Mouse (Mus musculus): ENCODE measurements around the gene Calb2.

Calb2 gene

DNA sequence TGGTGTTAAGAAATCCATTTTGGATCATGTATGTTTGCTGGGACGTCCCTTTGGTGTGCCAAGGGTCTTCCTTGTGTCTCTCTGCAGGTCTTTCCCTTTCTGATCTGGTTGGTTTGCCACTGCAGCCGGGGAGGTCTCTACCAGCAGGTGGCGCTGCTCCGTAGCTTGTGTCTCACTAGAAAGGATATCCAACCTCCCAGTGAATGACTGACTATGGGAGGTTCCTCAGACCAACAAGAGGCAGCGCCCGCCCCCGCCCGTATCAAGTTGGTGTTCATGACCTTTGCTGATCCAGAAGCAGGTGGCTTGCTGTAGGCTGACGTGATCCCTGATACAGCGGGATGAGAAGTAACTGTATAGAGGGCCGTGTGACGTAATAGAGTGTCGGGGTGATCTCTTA, 37.5 kb downstream of the Calb2 start:
- peak; percentile 37 to 79 for DNase-seq (ENCODE audit: low spot score in 2 of 2)

DNA sequence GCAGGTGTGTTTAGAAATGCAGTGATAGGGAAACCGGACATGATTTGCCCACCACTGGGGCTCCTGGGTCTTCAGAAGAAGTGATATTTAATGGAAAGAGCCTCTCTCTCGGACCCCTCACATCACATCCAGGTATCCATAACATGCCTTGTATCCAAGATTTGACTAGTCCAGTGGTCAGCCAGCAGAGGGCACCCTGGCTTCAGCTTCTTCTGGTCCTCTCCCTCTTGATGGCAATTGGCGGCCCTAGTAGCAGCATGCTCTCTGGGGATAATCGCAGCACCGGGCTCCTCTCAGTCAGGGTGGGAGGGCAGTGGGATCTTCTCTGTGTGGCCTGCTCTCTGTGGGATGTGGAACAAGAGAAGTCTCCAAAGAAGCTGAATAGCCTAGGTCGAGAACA, 48.3 kb downstream of the Calb2 start:
- DNase-seq (ENCODE audit: low spot score in 2 of 2) = no peak

DNA sequence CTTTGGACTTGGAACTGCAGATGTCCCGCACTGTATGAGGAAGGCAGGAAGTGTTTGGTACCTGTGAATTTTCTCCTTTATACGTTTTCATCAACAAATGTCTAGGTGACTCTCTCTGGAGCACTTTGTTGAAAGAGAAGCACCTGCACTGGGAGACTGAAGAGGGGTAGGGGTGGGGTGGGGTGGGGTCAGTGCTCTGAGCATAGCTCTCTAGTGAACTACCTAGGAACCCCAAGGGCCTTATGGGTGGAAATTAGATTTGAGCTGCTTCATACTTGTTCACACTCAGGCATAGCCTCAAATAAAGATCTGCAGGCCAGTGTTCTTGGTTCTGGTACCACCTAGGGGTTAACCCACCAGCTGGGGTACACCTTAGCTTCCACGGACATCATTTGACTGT, 65.4 kb downstream of the Calb2 start, which contains the start of gene Gm17720:
Gene Gm17720 (minus strand): TSS at position 101 of the 400 bp plus-strand sequence.
- no peak for DNase-seq (ENCODE audit: low spot score in 2 of 2)

DNA sequence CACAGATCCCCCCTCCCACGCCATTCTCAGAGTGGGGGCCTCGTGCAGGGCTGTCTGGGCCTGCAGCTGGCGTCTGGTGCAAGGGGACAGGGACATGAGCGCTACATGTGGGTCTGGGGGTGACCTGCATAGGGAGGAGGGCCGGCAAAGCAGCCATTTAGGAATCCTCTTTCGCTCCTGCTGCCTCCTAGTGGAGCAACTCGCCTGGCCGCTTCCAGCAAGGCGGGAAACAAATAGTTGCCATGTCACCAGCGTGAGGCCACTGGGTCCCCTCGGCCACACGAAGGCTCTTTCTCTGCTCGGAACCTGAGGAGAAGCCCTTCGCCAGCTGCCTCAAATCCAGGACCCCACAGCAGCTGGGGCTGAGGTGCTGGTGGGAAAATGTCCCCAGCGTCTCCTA, 66.3 kb downstream of the Calb2 start:
- no peak for DNase-seq (ENCODE audit: low spot score in 2 of 2)

DNA sequence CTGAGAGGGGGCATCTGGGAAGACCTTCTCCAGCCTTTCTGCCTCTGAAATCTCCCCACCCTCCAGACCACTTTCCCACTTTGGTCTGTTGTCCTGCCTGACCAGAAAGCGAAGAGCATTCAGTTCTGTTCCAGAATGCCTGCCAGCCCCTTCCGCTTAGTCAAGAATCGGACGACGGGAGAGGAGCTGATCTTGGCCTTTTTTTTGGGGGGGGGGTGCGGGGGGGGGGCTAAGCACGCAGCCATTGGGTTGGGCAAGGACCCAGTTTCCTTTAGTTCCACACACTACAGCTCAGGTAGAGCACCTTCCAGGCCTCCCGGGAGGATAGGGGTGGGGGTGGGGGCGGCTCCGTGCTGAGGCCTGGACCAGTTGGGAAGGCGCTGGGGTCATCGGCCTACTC, 67.1 kb downstream of the Calb2 start, which contains the start of gene Gm21964:
Gene Gm21964 (plus strand): TSS at position 301 of the 400 bp plus-strand sequence.
- DNase-seq (ENCODE audit: low spot score in 2 of 2) = no peak

DNA sequence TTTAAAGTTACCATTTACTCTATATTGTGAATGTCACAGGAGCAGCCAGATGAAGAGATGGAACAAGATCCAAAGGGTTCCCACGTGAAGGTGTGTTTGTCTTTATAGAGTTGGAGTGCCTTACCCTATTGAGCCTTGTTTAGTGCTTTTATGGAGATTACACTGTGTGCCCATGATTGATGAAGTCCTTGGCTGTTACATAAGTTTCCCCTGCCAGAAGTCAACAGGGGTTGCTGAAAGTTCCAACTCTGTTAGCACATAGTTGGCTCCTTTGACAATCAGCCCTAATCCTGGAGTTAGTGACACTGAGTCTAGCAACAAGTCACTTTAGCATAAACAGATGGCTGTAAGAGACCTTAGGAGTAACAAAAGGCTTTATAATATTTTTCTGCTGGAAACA, 76.1 kb downstream of the Calb2 start:
- DNase-seq (ENCODE audit: low spot score in 2 of 2) = no peak

Measured in spleen, postnatal 4 days (tissue).